8 mouse cellular contexts compared by ENCODE assay signal in the genomic region with DNA sequence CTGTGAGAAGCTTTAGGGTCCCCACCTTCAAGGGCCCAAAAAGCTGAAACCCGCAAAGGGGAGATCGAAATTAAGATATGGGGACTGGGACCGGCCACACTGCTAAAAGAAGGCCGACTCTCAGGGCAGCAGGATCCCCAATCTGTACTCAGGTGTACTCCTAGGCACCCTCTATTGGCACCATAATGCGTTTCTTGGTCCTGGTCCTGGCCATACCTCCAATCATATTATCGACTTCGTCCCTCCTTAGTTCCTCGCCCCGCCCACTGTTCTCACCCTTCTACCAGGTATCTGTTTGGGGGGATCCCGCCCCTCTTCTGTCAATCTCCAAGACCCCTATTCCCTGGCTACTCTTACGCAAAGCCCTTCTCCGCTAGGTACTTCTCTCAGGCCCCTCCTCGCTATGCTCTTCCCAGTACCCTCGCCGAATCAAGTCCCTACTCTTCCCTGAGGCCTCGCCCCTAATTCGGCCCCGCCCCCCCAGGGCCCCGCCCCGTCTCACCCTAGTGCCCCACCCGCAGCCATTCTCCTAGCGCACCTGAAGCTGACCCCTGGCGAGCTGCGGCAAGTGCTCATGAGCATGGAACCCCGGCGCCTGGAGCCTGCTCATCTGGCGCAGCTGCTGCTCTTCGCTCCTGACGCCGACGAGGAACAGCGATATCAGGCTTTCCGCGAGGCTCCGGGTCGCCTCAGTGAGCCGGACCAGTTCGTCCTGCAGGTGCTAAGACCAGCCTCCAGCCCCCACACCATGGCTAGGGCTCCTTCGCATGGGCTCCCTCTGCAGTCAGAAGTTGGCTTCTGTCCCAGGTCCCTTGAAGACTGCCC. TPM values are rescaled to one million over a fixed set of nuclear protein-coding genes. Genes with fewer than 3 reads are reported as not detected.
DNase-seq lines count a peak whose midpoint lies in the region; ATAC-seq and TF ChIP-seq lines count a peak whose summit lies in the region.

No protein-coding gene starts in this region.

- TF ChIP-seq POLR2A in CH12.LX (IDR thresholded peaks at IDR 0.05; ENCODE audit: low read depth, low read length): no peak

- H3K9ac ChIP-seq in CH12.LX (ENCODE audit: insufficient read depth, low read depth): no peak overlapping the region
- peak overlapping the region; percentile 37 for H3K9ac ChIP-seq in forebrain, embryonic 13.5 days
- H3K9ac ChIP-seq in limb, embryonic 12.5 days (replicated peaks): peak overlapping the region; percentile 44
- H3K9ac ChIP-seq in midbrain, embryonic 15.5 days: 0 out of 2 replicates have a peak overlapping the region, but pooled peaks have one; percentile 28

- WGBS in forebrain, embryonic 13.5 days: 8% methylated on average over 39 of the region's 39 CpGs
- WGBS in limb, embryonic 12.5 days: 8% methylated on average over 39 of the region's 39 CpGs
- WGBS in midbrain, embryonic 15.5 days: 11% methylated on average over 39 of the region's 39 CpGs

- H3K4me1 ChIP-seq in CH12.LX (ENCODE audit: control insufficient read depth in 1 of 2, insufficient read depth in 2 of 2): no peaks in the 10 kb centered on the region
- peaks cover 8% of the 10 kb centered on the region for H3K4me1 ChIP-seq in forebrain, embryonic 13.5 days
- H3K4me1 ChIP-seq in limb, embryonic 12.5 days (replicated peaks): peaks cover 7% of the 10 kb centered on the region
- H3K4me1 ChIP-seq in midbrain, embryonic 15.5 days: peaks cover 8% of the 10 kb centered on the region

- H3K36me3 ChIP-seq in CH12.LX (replicated peaks in 1 of 2; ENCODE audit: control insufficient read depth in 1 of 2, insufficient read depth in 1 of 2, low read length in 1 of 2): no peaks in the 10 kb centered on the region
- no peaks in the 10 kb centered on the region for H3K36me3 ChIP-seq in forebrain, embryonic 13.5 days (ENCODE audit: poor library complexity, severe bottlenecking)
- H3K36me3 ChIP-seq in limb, embryonic 12.5 days: no peaks in the 10 kb centered on the region
- H3K36me3 ChIP-seq in midbrain, embryonic 15.5 days (replicated peaks): no peaks in the 10 kb centered on the region

- H3K27me3 ChIP-seq in CH12.LX (replicated peaks): peaks cover 20% of the 10 kb centered on the region
- peaks cover 44% of the 10 kb centered on the region for H3K27me3 ChIP-seq in forebrain, embryonic 13.5 days
- H3K27me3 ChIP-seq in limb, embryonic 12.5 days: peaks cover 57% of the 10 kb centered on the region
- peaks cover 8% of the 10 kb centered on the region for H3K27me3 ChIP-seq in midbrain, embryonic 15.5 days (replicated peaks)

- intact Hi-C loops in gastrocnemius, postnatal 14 days (cut with DNase I; ENCODE audit: low total_unique reads): no loop called here

- TF ChIP-seq EP300 in CH12.LX (IDR thresholded peaks at IDR 0.05; ENCODE audit: low read length): no peak

- no peak; the same call in 1 of the 2 replicates for TF ChIP-seq RAD21 in CH12.LX (IDR thresholded peaks at IDR 0.05; ENCODE audit: low read depth, low read length)

- peak overlapping the region; percentile 88 for H3K4me2 ChIP-seq in CH12.LX (ENCODE audit: insufficient read depth, low read depth, poor library complexity, severe bottlenecking)
- peak overlapping the region; percentile 64 for H3K4me2 ChIP-seq in forebrain, embryonic 13.5 days
- H3K4me2 ChIP-seq in limb, embryonic 12.5 days: peak overlapping the region; percentile 65
- H3K4me2 ChIP-seq in midbrain, embryonic 15.5 days: peak overlapping the region; percentile 59

- peak in 1 of 2 experiments; percentile 34; a peak in 2 of 4 replicates for TF ChIP-seq CTCF in CH12.LX (conservative IDR thresholded peaks at IDR 0.05 in 1 of 2, IDR thresholded peaks at IDR 0.05 in 1 of 2; ENCODE audit: low read depth in 2 of 2, low read length in 2 of 2)

- H3K27ac ChIP-seq in CH12.LX (ENCODE audit: insufficient read depth, low read depth): no peak overlapping the region
- no peak overlapping the region for H3K27ac ChIP-seq in forebrain, embryonic 13.5 days
- H3K27ac ChIP-seq in limb, embryonic 12.5 days: no peak overlapping the region
- H3K27ac ChIP-seq in midbrain, embryonic 15.5 days: no peak overlapping the region

- no peaks in the 10 kb centered on the region for H3K79me2 ChIP-seq in CH12.LX (replicated peaks; ENCODE audit: control insufficient read depth, extremely low read depth, insufficient read depth, poor library complexity, severe bottlenecking)

- no peak for ATAC-seq in forebrain, embryonic 13.5 days
- ATAC-seq in limb, embryonic 12.5 days (ENCODE audit: insufficient number of reproducible peaks, insufficient read depth, low FRiP score, low TSS enrichment, low read depth): peak; percentile 57; the same call in 1 of the 2 replicates
- 0 out of 2 replicates have a peak, but pooled peaks have one; percentile 24 for ATAC-seq in midbrain, embryonic 15.5 days (replicated peaks)

- DNase-seq in cerebellum, postnatal 10 days: peak; percentile 43 to 44
- no peak for DNase-seq in cerebellum, adult 9-11 months
- DNase-seq in CH12.LX (ENCODE audit: extremely low read depth): no peak
- DNase-seq in gastrocnemius, postnatal 14 days: no peak
- DNase-seq in gastrocnemius, postnatal 4 days (ENCODE audit: low spot score in 2 of 2): no peak

- in situ Hi-C loops in CH12.LX (cut with MboI; ENCODE audit: low pct_ligation_motif_present, low pct_unique_long_range_greater_than_20kb, low sequenced_read_pairs): no loop called here

- H3K4me3 ChIP-seq in CH12.LX (replicated peaks in 1 of 3; ENCODE audit: low read depth in 2 of 3, low read length in 2 of 3, poor library complexity in 1 of 3): no peak overlapping the region
- H3K4me3 ChIP-seq in forebrain, embryonic 13.5 days: peak overlapping the region; percentile 30
- peak overlapping the region; percentile 35 for H3K4me3 ChIP-seq in limb, embryonic 12.5 days (replicated peaks)
- peak overlapping the region; percentile 35 for H3K4me3 ChIP-seq in midbrain, embryonic 15.5 days

- dilution Hi-C loops in CH12.LX (cut with MboI; ENCODE audit: extremely low pct_ligation_motif_present, extremely low pct_unique_long_range_greater_than_20kb, low sequenced_read_pairs): no loop called here

- H3K9me3 ChIP-seq in CH12.LX (replicated peaks; ENCODE audit: low read length): no peaks in the 10 kb centered on the region
- H3K9me3 ChIP-seq in forebrain, embryonic 13.5 days (replicated peaks): no peaks in the 10 kb centered on the region
- no peaks in the 10 kb centered on the region for H3K9me3 ChIP-seq in limb, embryonic 12.5 days
- no peaks in the 10 kb centered on the region for H3K9me3 ChIP-seq in midbrain, embryonic 15.5 days

TF ChIP-seq in CH12.LX, 34 proteins besides CTCF, POLR2A, EP300 and RAD21:
- TF ChIP-seq HCFC1 (IDR thresholded peaks at IDR 0.05; ENCODE audit: low read depth, low read length) (no peak), MAX (IDR thresholded peaks at IDR 0.05; ENCODE audit: low read length) (no peak), ZNF384 (IDR thresholded peaks at IDR 0.05; ENCODE audit: low read depth, low read length) (no peak), MYC (IDR thresholded peaks at IDR 0.05; ENCODE audit: low read depth, low read length) (no peak), ZC3H11A (IDR thresholded peaks at IDR 0.05; ENCODE audit: low read depth, low read length) (no peak), JUND (conservative IDR thresholded peaks at IDR 0.05; ENCODE audit: low read depth, low read length) (no peak), IRF4 (IDR thresholded peaks at IDR 0.05; ENCODE audit: low read depth, low read length) (no peak), SIN3A (IDR thresholded peaks at IDR 0.05; ENCODE audit: low read length) (no peak)

RNA-seq across cellular contexts. Expression of a gene that starts 16.6 kb away (rescaled TPM):
- total RNA-seq in CH12.LX (2012; rRNA removed): 77.7 and 91.7 TPM in 2 replicates
- 105 and 117 TPM in 2 replicates for total RNA-seq in CH12.LX (2014; rRNA removed)
- polyA plus RNA-seq in CH12.LX (2012; ENCODE audit: insufficient read length, low read depth): 53.2 and 75.7 TPM in 2 replicates
- 146 and 148 TPM in 2 replicates for polyA plus RNA-seq in forebrain, embryonic 13.5 days (2015; fragmentation: Nextera tagmentation; extraction: Ambion mirVana)
- polyA plus RNA-seq in limb, embryonic 12.5 days (2016; fragmentation: Nextera tagmentation; extraction: Ambion mirVana): 288 and 297 TPM in 2 replicates
- 123 TPM in 2 replicates for polyA plus RNA-seq in midbrain, embryonic 15.5 days (2015; fragmentation: Nextera tagmentation; extraction: Ambion mirVana)
- total RNA-seq in gastrocnemius, postnatal 14 days (2021): 10 to 100 TPM; 51.1 to 70.2 TPM
- 100 to 1,000 TPM; 149 to 150 TPM for total RNA-seq in gastrocnemius, postnatal 4 days (2021)

RNA-seq across cellular contexts. Expression of a gene that starts 29.9 kb away (rescaled TPM):
- total RNA-seq in CH12.LX (2012; rRNA removed): not detected in 2 replicates
- total RNA-seq in CH12.LX (2014; rRNA removed): not detected in 2 replicates
- not detected in 2 replicates for polyA plus RNA-seq in CH12.LX (2012; ENCODE audit: insufficient read length, low read depth)
- polyA plus RNA-seq in forebrain, embryonic 13.5 days (2015; fragmentation: Nextera tagmentation; extraction: Ambion mirVana): 0.15 and 0.23 TPM in 2 replicates
- 0.64 and 0.65 TPM in 2 replicates for polyA plus RNA-seq in limb, embryonic 12.5 days (2016; fragmentation: Nextera tagmentation; extraction: Ambion mirVana)
- polyA plus RNA-seq in midbrain, embryonic 15.5 days (2015; fragmentation: Nextera tagmentation; extraction: Ambion mirVana): 0.33 and 0.44 TPM in 2 replicates
- total RNA-seq in gastrocnemius, postnatal 14 days (2021): not detected
- total RNA-seq in gastrocnemius, postnatal 4 days (2021): under 1 TPM in 1 of 2 experiments, not detected in 1; 0.27 TPM

RNA-seq across cellular contexts. Expression of a gene that starts 58.0 kb away (rescaled TPM):
- total RNA-seq in CH12.LX (2012; rRNA removed) (16.3 and 18.7 TPM in 2 replicates), CH12.LX (2014; rRNA removed) (19.9 and 22.7 TPM in 2 replicates)
- polyA plus RNA-seq in CH12.LX (2012; ENCODE audit: insufficient read length, low read depth): 39.4 and 51.5 TPM in 2 replicates
- 68.4 and 78.9 TPM in 2 replicates for polyA plus RNA-seq in forebrain, embryonic 13.5 days (2015; fragmentation: Nextera tagmentation; extraction: Ambion mirVana)
- 77.1 and 87.0 TPM in 2 replicates for polyA plus RNA-seq in limb, embryonic 12.5 days (2016; fragmentation: Nextera tagmentation; extraction: Ambion mirVana)
- 73.5 and 79.0 TPM in 2 replicates for polyA plus RNA-seq in midbrain, embryonic 15.5 days (2015; fragmentation: Nextera tagmentation; extraction: Ambion mirVana)
- 10 to 100 TPM; 31.6 to 33.8 TPM for total RNA-seq in gastrocnemius, postnatal 14 days (2021)
- total RNA-seq in gastrocnemius, postnatal 4 days (2021): 10 to 100 TPM; 35.8 to 38.8 TPM

Comparison
In these comparisons a context has a peak if more than half of its experiments do, and no peak if none do; other contexts are left out.
1. DNase-seq: peak in cerebellum, postnatal 10 days (2 of 2); none in cerebellum, adult 9-11 months (single experiment), CH12.LX (single experiment), gastrocnemius, postnatal 14 days (single experiment) and gastrocnemius, postnatal 4 days (0 of 2).
2. H3K4me3 ChIP-seq: peak in forebrain, embryonic 13.5 days (single experiment), limb, embryonic 12.5 days (single experiment) and midbrain, embryonic 15.5 days (single experiment); none in CH12.LX (0 of 3).
3. Peak in every context shown above with its lines, with median percentiles within 50 percentile points of each other: H3K4me2 ChIP-seq.